Mouse (Mus musculus): ENCODE measurements around the gene Cdhr5.
"Not testable (repeated sequence)": the region's sequence is repeated elsewhere in the genome, so short reads cannot be mapped to it uniquely, and the experiment has no call there.

Cdhr5 gene

GRCm38 (mm10) chr7:141277701-141278678 is 1.4 kb upstream of the Cdhr5 start:
- DNase-seq (ENCODE audit: low read depth, low spot score), result no peak

- no peak for DNase-seq (ENCODE audit: low read depth, low spot score)
Observed at GRCm38 (mm10) chr7:141275356-141275755, 1.2 kb downstream of the Cdhr5 start.

- peak; percentile 37 for DNase-seq (ENCODE audit: low read depth, low spot score)
Observed at GRCm38 (mm10) chr7:141270631-141271030, 6.0 kb downstream of the Cdhr5 start.

DNA sequence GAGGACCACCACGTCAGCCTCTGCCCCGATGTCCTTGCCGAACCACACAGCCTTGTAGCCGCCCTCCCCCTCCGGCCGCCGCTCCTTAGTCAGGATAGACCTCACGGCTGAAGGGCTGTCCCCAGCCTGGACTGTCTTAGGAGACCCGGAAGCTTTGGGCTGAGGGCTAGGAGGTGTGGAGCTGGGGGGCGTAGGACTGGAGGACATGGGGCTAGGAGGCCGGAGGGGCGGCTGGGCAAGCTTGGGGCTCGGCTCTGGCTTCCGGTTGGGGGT is 7.4 kb downstream of the Cdhr5 start:
- DNase-seq (ENCODE audit: low read depth, low spot score), result peak; percentile 21

DNA sequence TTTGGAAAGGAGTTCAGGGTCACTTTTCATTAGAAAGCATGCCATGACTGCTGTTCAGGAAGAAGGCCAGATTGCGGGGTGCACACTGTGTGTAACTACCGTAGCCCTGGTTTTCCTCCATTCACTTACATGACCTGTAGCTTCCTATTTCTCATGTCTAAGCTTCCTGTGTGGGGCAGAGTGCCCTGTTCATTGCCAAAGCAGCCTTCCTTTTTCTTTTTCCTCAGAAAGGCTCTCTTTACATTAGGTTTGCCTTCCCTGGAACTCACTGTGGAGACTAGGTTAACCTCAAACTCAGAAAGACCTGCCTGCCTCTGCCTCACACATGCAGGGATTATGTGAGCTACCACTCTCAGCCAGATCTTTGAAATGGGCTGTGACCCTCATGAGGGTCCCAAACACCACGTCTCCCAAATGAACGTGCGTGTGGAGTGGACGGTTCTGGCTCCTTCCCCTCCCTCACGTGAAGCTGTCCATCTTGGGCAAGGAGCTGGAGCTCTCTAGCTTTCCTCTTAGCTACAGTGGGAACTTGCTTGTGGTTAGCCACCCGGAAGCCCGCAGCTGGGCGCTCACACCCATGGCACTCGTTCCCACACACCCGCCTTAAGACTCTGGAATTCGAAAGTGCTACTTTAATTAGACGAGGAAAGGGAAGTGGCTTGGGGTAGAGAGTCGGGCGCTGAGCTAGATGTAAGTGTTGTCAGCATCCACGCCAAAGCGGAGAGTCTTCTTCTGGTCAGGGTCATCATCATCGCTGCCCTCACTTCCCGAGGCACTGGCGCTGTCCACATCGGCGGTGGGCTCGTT is 7.9 kb downstream of the Cdhr5 start:
- peak; percentile 60 for DNase-seq (ENCODE audit: low read depth, low spot score)

- peak; percentile 91 for DNase-seq (ENCODE audit: low read depth, low spot score)
Observed at GRCm38 (mm10) chr7:141265739-141266561, 10.6 kb downstream of the Cdhr5 start, which contains the start of gene Irf7. Irf7 (minus strand) TSS chr7:141266481.

DNA sequence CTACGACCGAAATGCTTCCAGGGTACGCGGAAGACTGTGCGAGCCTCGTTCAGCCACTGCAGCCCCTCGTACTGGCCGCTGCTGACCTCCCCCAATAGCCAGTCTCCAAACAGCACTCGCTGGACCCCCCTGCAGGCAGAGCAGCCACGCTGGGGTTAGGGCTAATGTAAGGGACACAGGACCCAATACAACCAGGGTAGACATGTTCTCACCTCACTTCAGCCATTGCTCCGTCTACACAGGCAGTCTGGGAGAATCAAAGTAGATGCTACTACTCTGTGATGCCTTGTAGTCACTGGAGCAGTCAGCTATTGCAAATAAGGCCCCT is 11.2 kb downstream of the Cdhr5 start:
- no peak for DNase-seq (ENCODE audit: low read depth, low spot score)

DNA sequence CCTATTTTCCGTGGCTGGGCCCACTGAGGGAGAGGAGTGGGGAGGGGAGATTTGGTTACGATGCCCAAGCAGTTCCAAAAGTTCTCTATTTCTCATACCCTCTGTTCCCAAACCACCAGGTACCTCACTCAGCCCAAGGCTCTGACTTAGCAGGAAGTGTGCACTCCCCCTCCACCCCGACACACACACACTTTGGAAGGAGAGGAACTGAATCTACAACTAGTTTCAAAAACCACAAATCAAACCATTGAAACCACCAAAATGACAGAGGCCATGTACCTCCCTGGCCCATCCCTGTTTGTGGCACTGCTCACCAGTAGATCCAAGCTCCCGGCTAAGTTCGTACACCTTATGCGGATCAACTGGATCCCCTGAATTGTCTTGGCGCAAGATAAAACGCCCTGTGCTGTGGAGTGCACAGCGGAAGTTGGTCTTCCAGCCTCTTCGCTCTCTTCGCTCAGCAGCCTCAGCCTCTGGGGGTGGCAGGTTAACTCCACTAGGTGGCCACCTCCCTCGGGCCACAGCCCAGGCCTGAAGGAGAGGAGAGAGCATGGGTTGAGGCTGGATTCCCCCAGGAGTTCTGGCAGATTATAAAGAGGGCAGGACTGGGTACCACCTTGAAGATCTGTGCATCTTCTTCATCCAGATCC is 11.7 kb downstream of the Cdhr5 start:
- peak; percentile 79 for DNase-seq (ENCODE audit: low read depth, low spot score)

GRCm38 (mm10) chr7:141264041-141264700 is 12.4 kb downstream of the Cdhr5 start:
- DNase-seq (ENCODE audit: low read depth, low spot score), result no peak

DNA sequence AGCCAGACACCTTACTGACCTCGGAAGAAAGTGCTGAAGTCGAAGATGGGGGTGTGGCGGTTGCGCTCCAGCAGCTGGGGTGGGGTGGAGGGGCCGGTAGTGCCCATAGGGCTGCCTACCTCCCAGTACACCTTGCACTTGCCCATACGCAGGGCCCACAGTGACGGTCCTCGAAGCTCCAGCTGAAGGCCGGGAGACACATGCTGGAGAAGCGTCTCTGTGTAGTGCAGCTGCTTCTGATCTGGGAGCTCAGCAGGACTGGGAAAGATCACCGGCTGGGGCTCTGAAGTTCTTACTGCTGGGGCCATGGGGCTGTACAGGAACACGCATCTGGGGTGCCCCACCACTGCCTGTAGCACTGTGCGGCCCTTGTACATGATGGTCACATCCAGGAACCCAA is 12.9 kb downstream of the Cdhr5 start:
- DNase-seq (ENCODE audit: low read depth, low spot score), result no peak

GRCm38 (mm10) chr7:141261480-141261879 is 15.1 kb downstream of the Cdhr5 start:
- DNase-seq (ENCODE audit: low read depth, low spot score), result no peak

DNA sequence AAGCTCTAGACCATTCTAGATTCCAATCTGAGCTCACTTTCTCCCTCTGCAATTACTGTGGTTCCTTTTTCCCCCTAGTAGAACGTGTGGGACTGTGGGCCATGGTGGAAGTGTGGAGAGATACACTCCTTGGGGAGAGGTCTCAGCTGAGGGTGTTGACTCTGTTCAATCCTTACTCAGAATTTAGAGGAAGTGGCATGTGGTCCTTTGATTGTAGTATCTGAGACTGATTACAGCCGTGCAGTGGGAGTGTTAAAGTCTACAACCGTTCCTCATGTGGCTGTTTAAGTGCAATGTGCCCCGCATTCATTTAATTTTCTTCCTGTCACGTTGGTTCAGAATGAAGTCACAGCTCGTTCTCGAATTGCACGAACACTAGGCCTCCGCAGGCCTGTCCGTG is 20.4 kb downstream of the Cdhr5 start:
- no peak for DNase-seq (ENCODE audit: low read depth, low spot score)

DNA sequence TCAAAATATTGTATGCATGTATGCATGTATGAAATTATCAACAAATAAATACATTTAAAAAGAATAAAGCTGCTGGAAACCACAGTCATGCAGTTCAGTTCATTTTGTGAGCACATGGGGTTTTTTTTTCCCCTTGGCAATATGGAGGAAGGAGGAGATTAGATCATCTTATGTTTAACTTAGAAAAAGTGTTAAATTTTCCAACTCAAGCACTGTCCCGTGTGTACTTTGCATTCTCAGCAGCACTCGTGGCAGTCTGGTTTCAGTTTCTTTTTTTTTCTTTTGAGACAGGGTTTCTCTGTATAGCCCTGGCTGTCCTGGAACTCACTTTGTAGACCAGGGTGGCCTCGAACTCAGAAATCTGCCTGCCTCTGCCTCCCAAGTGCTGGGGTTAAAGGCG is 26.1 kb downstream of the Cdhr5 start:
- DNase-seq (ENCODE audit: low read depth, low spot score), result not testable (repeated sequence)

DNA sequence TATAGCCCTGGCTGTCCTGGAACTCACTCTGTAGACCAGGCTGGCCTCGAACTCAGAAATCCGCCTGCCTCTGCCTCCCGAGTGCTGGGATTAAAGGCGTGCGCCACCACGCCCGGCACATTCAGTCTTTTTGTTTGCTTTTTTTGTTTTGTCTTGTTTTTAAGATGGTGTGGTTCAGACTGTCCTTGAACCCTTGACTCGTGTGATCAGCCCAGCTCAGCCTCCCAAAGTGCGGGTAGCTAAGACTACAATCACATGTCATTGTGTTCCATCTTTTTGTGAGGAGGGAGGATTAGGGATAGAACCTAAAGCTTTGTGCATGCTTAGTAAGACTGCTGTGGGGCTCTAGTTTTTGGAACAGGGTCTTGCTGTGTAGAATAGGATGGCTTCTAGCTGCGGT is 45.0 kb downstream of the Cdhr5 start:
- no peak for DNase-seq (ENCODE audit: low read depth, low spot score)

GRCm38 (mm10) chr7:141231111-141231510 is 45.5 kb downstream of the Cdhr5 start:
- DNase-seq (ENCODE audit: low read depth, low spot score), result no peak

GRCm38 (mm10) chr7:141230570-141230969 is 46.0 kb downstream of the Cdhr5 start:
- no peak for DNase-seq (ENCODE audit: low read depth, low spot score)

- no peak for DNase-seq (ENCODE audit: low read depth, low spot score)
Observed at GRCm38 (mm10) chr7:141229702-141230101, 46.9 kb downstream of the Cdhr5 start.

- DNase-seq (ENCODE audit: low read depth, low spot score), result peak; percentile 91
Observed at GRCm38 (mm10) chr7:141228279-141229067, 48.1 kb downstream of the Cdhr5 start, which contains the start of gene Phrf1. Phrf1 (plus strand) TSS chr7:141228784.

DNA sequence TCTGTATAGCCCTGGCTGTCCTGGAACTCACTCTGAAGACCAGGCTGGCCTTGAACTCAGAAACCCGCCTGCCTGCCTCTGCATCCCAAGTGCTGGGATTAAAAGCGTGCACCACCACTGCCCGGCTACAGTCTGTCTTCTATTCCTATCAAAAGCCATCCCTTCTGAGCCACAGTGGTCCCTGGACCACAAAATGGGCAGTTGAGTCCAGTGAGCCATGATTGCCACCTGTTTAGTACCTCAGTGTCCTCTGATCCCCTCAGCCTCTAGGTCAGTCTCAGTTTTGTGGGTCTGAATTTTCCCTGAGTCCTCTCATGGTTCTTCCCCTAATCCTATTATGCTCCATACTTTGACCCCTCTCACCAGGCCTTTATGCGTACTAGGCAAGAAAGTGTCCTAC is 48.8 kb downstream of the Cdhr5 start:
- DNase-seq (ENCODE audit: low read depth, low spot score), result no peak

- DNase-seq (ENCODE audit: low read depth, low spot score), result no peak
Observed at GRCm38 (mm10) chr7:141226535-141226934, 50.1 kb downstream of the Cdhr5 start.
